Mouse (Mus musculus) embryonic facial prominence, embryonic 14.5 days (tissue): Measurements from ENCODE around the gene 4930572O03Rik. TPM values are rescaled to one million over a fixed set of nuclear protein-coding genes. Genes with fewer than 3 reads are reported as not detected.
"Not testable (repeated sequence)": the region's sequence is repeated elsewhere in the genome, so short reads cannot be mapped to it uniquely, and the experiment has no call there.

Source experiments
- ATAC-seq: fragments of 200-750 bp; cut with Nextera tagmentation; 2 replicates; pipeline ENCODE4 v1.8.0; 2017; ENCODE audit warnings: low read depth, moderate number of reproducible peaks, moderate TSS enrichment
- DNase-seq: peaks from one replicate; pipeline ENCODE4 v3.0.0-alpha.2; 2015; ENCODE audit warnings: low spot score
- H3K27ac ChIP-seq: fragments of 300-500 bp; sonication (generic); replicated peaks from 2 replicates; pipeline ENCODE4 v1.5.1; 2014; ENCODE audit warnings: low read depth, mild to moderate bottlenecking, low read length, moderate library complexity
- H3K27me3 ChIP-seq: fragments of 300-500 bp; sonication (generic); replicated peaks from 2 replicates; pipeline ENCODE4 v1.6.1; 2014; ENCODE audit warnings: low read length; ENCODE audit not compliant: control insufficient read depth, insufficient read depth
- H3K36me3 ChIP-seq: fragments of 300-500 bp; sonication (generic); 2 replicates; pipeline ENCODE4 v1.6.1; 2014; ENCODE audit warnings: low read length, mixed read lengths; ENCODE audit not compliant: control insufficient read depth, insufficient read depth
- H3K4me1 ChIP-seq: fragments of 300-500 bp; sonication (generic); 2 replicates; pipeline ENCODE4 v1.6.1; 2014; ENCODE audit warnings: antibody characterized with exemption, low read length; ENCODE audit not compliant: control insufficient read depth, insufficient read depth
- H3K4me2 ChIP-seq: fragments of 300-500 bp; sonication (generic); 2 replicates; pipeline ENCODE4 v1.6.1; 2014; ENCODE audit warnings: low read depth, mild to moderate bottlenecking, low read length, moderate library complexity, mixed read lengths
- H3K4me3 ChIP-seq: fragments of 300-500 bp; sonication (generic); 2 replicates; pipeline ENCODE4 v1.5.1; 2014; ENCODE audit warnings: low read depth, mild to moderate bottlenecking, low read length
- H3K9ac ChIP-seq: fragments of 300-500 bp; sonication (generic); 2 replicates; pipeline ENCODE4 v1.6.1; 2014; ENCODE audit warnings: low read depth, mild to moderate bottlenecking, low read length, moderate library complexity, mixed read lengths
- H3K9me3 ChIP-seq: fragments of 300-500 bp; sonication (generic); 2 replicates; pipeline ENCODE4 v1.6.1; 2016; ENCODE audit warnings: low read length; ENCODE audit not compliant: control insufficient read depth
- WGBS: fragments of 180-500 bp; shearing (Covaris S2); extraction: QIAGEN DNeasy Blood & Tissue Kit; methylation state at CpG from one replicate; pipeline ENCODE4 v1.1.7; 2014; 5-methylcytosine and 5-hydroxymethylcytosine counted together
- polyA plus RNA-seq: library from polyadenylated mRNA; unstranded; fragments of >200 nt; fragmentation: Nextera tagmentation; extraction: Ambion mirVana; gene quantifications from 2 replicates; pipeline ENCODE4 v1.2.1, GENCODE M21; 2014

Gene 4930572O03Rik
- polyA plus RNA-seq, 1 experiment from 2014 or later = not detected

DNA sequence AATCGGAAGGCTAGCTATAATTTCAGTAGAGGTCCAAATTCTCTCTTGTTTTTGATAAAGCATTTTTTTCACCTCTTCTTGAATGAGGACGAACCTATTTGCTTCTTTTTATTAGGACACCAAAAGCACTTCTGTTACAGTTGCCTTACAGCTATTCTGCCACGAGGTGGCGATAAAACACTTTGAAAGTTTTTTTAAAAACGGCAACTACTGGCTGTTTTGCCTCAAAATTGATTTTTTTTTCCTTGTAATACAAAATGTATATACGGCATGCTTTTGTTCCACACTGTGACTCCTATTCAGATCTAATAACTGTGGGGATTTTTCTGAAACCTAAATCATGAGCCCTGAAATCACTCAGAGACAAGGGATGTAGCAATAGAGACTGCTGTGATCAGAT is 11.2 kb downstream of the 4930572O03Rik start:
- H3K9ac ChIP-seq, H3K27me3 ChIP-seq, H3K36me3 ChIP-seq, H3K27ac ChIP-seq, H3K4me1 ChIP-seq, H3K4me3 ChIP-seq, H3K9me3 ChIP-seq, H3K4me2 ChIP-seq, ATAC-seq, DNase-seq: not testable (repeated sequence)
- 22% methylated on average over 6 of the region's 6 CpGs for WGBS

DNA sequence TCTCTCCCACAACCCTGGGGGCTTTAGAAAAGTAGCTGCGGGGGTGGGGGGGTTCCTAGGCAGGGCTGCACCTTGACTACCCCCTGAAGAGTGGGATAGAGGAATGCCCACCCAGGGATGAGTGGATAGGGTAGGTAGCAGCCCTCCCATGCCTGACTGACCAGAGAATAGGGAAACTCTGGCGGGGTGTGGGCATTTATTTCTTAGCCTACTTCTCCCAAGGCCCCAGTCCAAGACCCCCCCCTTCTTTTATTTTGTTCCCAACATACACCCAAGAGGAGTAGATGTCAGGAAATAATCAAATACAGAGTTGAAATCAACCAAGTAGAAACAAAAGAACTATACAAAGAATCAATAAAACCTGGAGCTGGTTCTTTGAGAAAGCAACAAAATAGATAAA is 19.2 kb downstream of the 4930572O03Rik start:
- WGBS = 63% methylated on average over 2 of the region's 2 CpGs
- H3K4me2 ChIP-seq, DNase-seq, H3K27me3 ChIP-seq, ATAC-seq, H3K4me1 ChIP-seq, H3K27ac ChIP-seq, H3K9ac ChIP-seq, H3K4me3 ChIP-seq, H3K9me3 ChIP-seq, H3K36me3 ChIP-seq: not testable (repeated sequence)

DNA sequence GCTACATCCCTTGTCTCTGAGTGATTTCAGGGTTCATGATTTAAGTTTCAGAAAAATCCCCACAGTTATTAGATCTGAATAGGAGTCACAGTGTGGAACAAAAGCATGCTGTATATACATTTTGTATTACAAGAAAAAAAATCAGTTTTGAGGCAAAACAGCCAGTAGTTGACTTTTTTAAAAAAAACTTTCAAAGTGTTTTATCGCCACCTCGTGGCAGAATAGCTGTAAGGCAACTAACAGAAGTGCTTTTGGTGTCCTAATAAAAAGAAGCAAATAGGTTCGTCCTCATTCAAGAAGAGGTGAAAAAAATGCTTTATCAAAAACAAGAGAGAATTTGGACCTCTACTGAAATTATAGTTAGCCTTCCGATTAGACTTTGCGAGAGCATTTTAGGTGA is 26.8 kb downstream of the 4930572O03Rik start:
- not testable (repeated sequence) for H3K4me3 ChIP-seq, H3K27ac ChIP-seq, ATAC-seq, H3K9ac ChIP-seq, H3K4me2 ChIP-seq, H3K36me3 ChIP-seq, H3K4me1 ChIP-seq, H3K9me3 ChIP-seq, H3K27me3 ChIP-seq, DNase-seq
- WGBS = 32% methylated on average over 5 of the region's 5 CpGs

DNA sequence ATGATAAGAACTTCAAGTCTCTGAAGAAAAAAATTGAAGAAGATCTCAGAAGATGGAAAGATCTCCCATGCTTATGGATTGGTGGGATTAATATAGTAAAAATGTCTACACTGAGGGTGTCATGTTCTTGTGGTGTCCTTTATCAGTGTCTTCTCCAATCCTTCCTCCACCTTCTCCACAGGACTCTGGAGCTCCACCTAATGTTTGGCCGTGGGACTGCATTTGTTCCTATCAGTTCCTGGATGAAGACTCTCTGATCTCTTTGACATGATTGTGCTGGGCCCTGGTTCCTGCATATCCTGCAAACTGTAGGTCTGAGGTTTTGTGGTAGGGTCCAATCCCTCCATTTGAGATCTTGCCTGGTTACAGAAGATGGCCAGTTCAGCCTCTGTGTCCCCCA is 28.7 kb downstream of the 4930572O03Rik start:
- H3K27ac ChIP-seq, DNase-seq, H3K36me3 ChIP-seq, H3K9me3 ChIP-seq, H3K4me3 ChIP-seq, H3K4me2 ChIP-seq, H3K9ac ChIP-seq, ATAC-seq, H3K4me1 ChIP-seq, H3K27me3 ChIP-seq: not testable (repeated sequence)
- WGBS = 29% methylated on average over 1 of the region's 1 CpGs

GRCm38 (mm10) chr5:15618764-15619163 is 38.1 kb downstream of the 4930572O03Rik start, which contains the start of gene Speer4d:
Gene Speer4d (plus strand): TSS chr5:15619064.
- not testable (repeated sequence) for DNase-seq, ATAC-seq, H3K9ac ChIP-seq, H3K9me3 ChIP-seq, H3K27me3 ChIP-seq, H3K4me1 ChIP-seq, H3K4me2 ChIP-seq, H3K27ac ChIP-seq, H3K4me3 ChIP-seq, H3K36me3 ChIP-seq
- 49% methylated on average over 1 of the region's 1 CpGs for WGBS

DNA sequence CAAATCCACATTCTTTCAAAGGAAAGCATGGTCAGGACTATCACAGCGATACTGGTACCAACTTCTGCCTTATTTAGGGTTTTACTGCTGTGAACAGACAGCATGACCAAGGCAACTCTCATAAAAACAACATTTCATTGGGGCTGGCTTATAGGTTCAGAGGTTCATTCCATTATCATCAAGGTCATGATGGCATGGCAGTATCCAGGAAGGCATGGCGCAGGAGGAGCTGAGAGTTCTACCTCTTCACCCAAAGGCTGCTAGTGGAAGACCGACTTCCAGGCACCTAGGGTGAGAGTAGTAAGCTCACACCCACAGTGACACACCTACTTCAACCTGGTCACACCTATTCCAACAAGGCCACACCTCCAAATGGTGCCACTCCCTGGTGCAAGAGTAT is 40.7 kb downstream of the 4930572O03Rik start:
- not testable (repeated sequence) for ATAC-seq, DNase-seq, H3K9ac ChIP-seq, H3K9me3 ChIP-seq, H3K27me3 ChIP-seq, H3K4me2 ChIP-seq, H3K36me3 ChIP-seq, H3K27ac ChIP-seq, H3K4me1 ChIP-seq, H3K4me3 ChIP-seq
- 64% methylated on average over 3 of the region's 3 CpGs for WGBS

DNA sequence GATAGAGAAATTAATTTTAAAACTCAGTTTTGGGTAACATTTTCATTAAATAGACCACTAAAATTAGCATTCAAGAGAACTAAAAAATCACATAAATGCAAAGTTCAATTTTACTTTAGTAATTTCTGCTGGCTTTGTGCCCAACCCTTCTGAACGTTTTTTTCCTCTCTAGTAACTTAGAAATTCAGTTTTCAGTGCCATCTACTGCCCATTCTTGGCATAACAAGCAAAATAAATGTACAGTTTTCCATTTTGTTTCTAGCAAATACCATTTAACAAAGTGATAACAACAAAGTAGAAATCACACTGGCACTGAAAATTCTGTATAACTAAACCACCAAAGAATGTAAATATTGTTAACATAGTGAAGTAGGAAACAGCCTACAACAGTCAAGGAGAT is 46.2 kb downstream of the 4930572O03Rik start:
- peaks cover 13% of the 10 kb centered on the region for H3K9me3 ChIP-seq
- H3K36me3 ChIP-seq, H3K27ac ChIP-seq, H3K4me1 ChIP-seq, DNase-seq, H3K9ac ChIP-seq, H3K4me3 ChIP-seq, H3K27me3 ChIP-seq, ATAC-seq, H3K4me2 ChIP-seq: not testable (repeated sequence)
- 4% methylated on average over 1 of the region's 1 CpGs for WGBS

DNA sequence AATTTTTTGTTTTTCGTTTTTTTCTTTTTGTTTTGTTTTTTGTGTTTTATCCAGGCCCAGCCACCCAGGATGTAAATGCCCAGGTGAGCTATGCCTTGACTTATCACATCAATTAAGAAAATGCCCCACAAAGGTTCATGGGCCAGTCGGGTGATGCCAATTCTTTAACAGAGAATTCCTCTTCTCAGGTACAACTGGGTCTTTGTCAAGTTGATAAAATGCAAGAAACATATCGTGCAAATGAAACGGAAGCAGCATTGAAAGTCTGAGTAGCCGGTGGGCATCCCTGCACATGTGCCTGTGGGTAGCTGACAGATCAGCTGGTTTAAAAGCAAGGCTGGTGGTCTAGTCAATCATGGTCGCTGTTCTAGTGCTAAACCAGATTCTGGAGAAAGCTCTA is 50.2 kb downstream of the 4930572O03Rik start:
- H3K4me3 ChIP-seq, H3K9ac ChIP-seq, H3K4me2 ChIP-seq, H3K27me3 ChIP-seq, ATAC-seq, H3K36me3 ChIP-seq, H3K27ac ChIP-seq, DNase-seq, H3K4me1 ChIP-seq: not testable (repeated sequence)
- 71% methylated on average over 5 of the region's 6 CpGs for WGBS
- H3K9me3 ChIP-seq = peaks cover 24% of the 10 kb centered on the region

DNA sequence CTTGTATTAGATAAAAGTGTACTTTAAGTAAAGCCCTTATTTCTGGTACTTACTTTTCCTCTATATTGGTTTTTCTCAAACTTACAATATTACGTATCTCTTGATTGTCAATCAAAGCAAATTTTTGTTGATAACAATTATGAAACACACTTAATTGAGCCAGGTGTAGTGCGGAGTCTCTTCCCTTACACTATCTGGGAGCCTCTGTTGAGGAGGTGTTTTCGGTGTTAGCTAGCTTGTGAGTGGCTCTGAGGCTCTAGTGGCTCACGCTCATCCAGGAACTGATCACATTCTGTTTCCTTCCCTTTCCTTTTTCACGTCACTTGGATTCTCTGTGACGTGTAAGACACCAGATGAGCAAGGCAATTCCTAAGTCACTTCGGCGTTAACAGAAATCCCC is 53.3 kb downstream of the 4930572O03Rik start:
- H3K27ac ChIP-seq, H3K4me1 ChIP-seq, H3K4me3 ChIP-seq, DNase-seq, H3K27me3 ChIP-seq, H3K4me2 ChIP-seq, H3K36me3 ChIP-seq, ATAC-seq, H3K9ac ChIP-seq: not testable (repeated sequence)
- H3K9me3 ChIP-seq = peaks cover 28% of the 10 kb centered on the region
- WGBS = 72% methylated on average over 8 of the region's 8 CpGs
